Mouse (Mus musculus): ENCODE data around the gene Klhdc4.

Gene Klhdc4

GRCm38 (mm10) chr8:121848495-121848894, 19.1 kb upstream of the Klhdc4 start:
- no peak for DNase-seq

GRCm38 (mm10) chr8:121847987-121848386, 18.6 kb upstream of the Klhdc4 start:
- DNase-seq, result no peak

GRCm38 (mm10) chr8:121847261-121847822, 18.0 kb upstream of the Klhdc4 start:
- no peak for DNase-seq

- DNase-seq, result no peak
Observed at GRCm38 (mm10) chr8:121846815-121847214, 17.4 kb upstream of the Klhdc4 start.

- DNase-seq, result no peak
Observed at GRCm38 (mm10) chr8:121844765-121845164, 15.4 kb upstream of the Klhdc4 start.

- no peak for DNase-seq
Observed at GRCm38 (mm10) chr8:121843184-121843733, 13.9 kb upstream of the Klhdc4 start.

GRCm38 (mm10) chr8:121842064-121842955, 12.9 kb upstream of the Klhdc4 start:
- DNase-seq, result no peak

- DNase-seq, result peak; percentile 52
Observed at GRCm38 (mm10) chr8:121841242-121841641, 11.9 kb upstream of the Klhdc4 start.

GRCm38 (mm10) chr8:121832503-121832902, 3.1 kb upstream of the Klhdc4 start:
- DNase-seq, result peak; percentile 79

- no peak for DNase-seq
Observed at GRCm38 (mm10) chr8:121832061-121832460, 2.7 kb upstream of the Klhdc4 start.

- no peak for DNase-seq
Observed at GRCm38 (mm10) chr8:121829777-121830362, 501 bp upstream of the Klhdc4 start.

- DNase-seq, result no peak
Observed at GRCm38 (mm10) chr8:121828376-121829023, 869 bp downstream of the Klhdc4 start.

GRCm38 (mm10) chr8:121827726-121828125, 1.6 kb downstream of the Klhdc4 start:
- no peak for DNase-seq

GRCm38 (mm10) chr8:121821770-121822169, 7.6 kb downstream of the Klhdc4 start:
- no peak for DNase-seq

GRCm38 (mm10) chr8:121821320-121821719, 8.0 kb downstream of the Klhdc4 start:
- no peak for DNase-seq

GRCm38 (mm10) chr8:121820840-121821239, 8.5 kb downstream of the Klhdc4 start:
- DNase-seq, result no peak

- DNase-seq, result no peak
Observed at GRCm38 (mm10) chr8:121818226-121818625, 11.1 kb downstream of the Klhdc4 start.

GRCm38 (mm10) chr8:121811931-121812570, 17.3 kb downstream of the Klhdc4 start:
- DNase-seq, result no peak

GRCm38 (mm10) chr8:121811502-121811901, 17.9 kb downstream of the Klhdc4 start:
- DNase-seq, result no peak

- no peak for DNase-seq
Observed at GRCm38 (mm10) chr8:121809524-121810155, 19.7 kb downstream of the Klhdc4 start.

GRCm38 (mm10) chr8:121808032-121808431, 21.3 kb downstream of the Klhdc4 start:
- DNase-seq, result no peak

GRCm38 (mm10) chr8:121806126-121806525, 23.2 kb downstream of the Klhdc4 start:
- no peak for DNase-seq

Data from embryo, embryonic 11 days (tissue).